Mouse (Mus musculus): ENCODE data around the gene Mrpl58.

Mrpl58 gene

GRCm38 (mm10) chr11:115460976-115461375, 57.4 kb downstream of the Mrpl58 start:
- DNase-seq (ENCODE audit: low read depth), result no peak

DNA sequence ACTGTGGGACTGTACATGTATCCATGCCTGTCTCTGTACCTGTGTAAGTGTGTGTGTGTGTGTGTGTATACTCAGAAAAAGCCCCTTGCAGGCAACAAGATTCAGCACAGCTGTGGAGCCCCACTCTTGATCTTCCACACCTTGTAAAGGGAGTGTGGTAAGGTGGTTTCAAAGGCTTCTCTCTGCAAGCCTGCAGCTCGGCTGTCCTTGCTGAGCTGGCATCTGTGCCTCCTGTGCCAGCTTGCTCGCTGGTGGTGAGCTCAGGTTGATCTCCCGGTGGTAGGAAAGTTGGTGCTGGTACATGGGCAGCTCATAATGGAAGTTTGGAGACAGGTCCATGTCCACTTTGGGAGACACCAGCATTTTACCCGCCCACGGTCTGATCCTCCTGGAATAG, 58.3 kb downstream of the Mrpl58 start:
- DNase-seq (ENCODE audit: low read depth), result no peak

All from c-Kit-positive CD71-negative TER-119-negative erythroid progenitor cells, embryonic 14.5 days (primary cell).